Mouse (Mus musculus) liver, postnatal 0 days (tissue): ENCODE measurements around the gene Nectin1. TPM values are rescaled to one million over a fixed set of nuclear protein-coding genes. Genes with fewer than 3 reads are reported as not detected.

ENCODE experiments used
- ATAC-seq: fragments of 200-750 bp; cut with Nextera tagmentation; 2 replicates; pipeline ENCODE4 v1.8.0; 2017; ENCODE audit warnings: mild to moderate bottlenecking, moderate library complexity
- DNase-seq: peaks from one replicate; pipeline ENCODE4 v3.0.0-alpha.2; 2016
- H3K27ac ChIP-seq: fragments of 300-500 bp; sonication (generic); 2 replicates; pipeline ENCODE4 v1.5.1; 2014; ENCODE audit warnings: antibody characterized with exemption, moderate library complexity, mild to moderate bottlenecking, low read depth
- H3K27me3 ChIP-seq: fragments of 300-500 bp; sonication (generic); 2 replicates; pipeline ENCODE4 v1.6.1; 2014; ENCODE audit warnings: low read length, control low read depth, mixed read lengths; ENCODE audit not compliant: insufficient read depth
- H3K36me3 ChIP-seq: fragments of 300-500 bp; sonication (generic); replicated peaks from 2 replicates; pipeline ENCODE4 v1.6.1; 2014; ENCODE audit warnings: mild to moderate bottlenecking, control low read depth, low read length, moderate library complexity, mixed read lengths; ENCODE audit not compliant: insufficient read depth
- H3K4me1 ChIP-seq: fragments of 300-500 bp; sonication (generic); 2 replicates; pipeline ENCODE4 v1.6.1; 2014; ENCODE audit warnings: antibody characterized with exemption, mild to moderate bottlenecking, control low read depth; ENCODE audit not compliant: insufficient read depth
- H3K4me2 ChIP-seq: fragments of 300-500 bp; sonication (generic); 2 replicates; pipeline ENCODE4 v1.6.1; 2014; ENCODE audit warnings: low read depth, mild to moderate bottlenecking, low read length, moderate library complexity, mixed read lengths
- H3K4me3 ChIP-seq: fragments of 300-500 bp; sonication (generic); 2 replicates; pipeline ENCODE4 v1.5.1; 2014; ENCODE audit warnings: low read depth, low read length
- H3K9ac ChIP-seq: fragments of 300-500 bp; sonication (generic); replicated peaks from 2 replicates; pipeline ENCODE4 v1.6.1; 2014; ENCODE audit warnings: mild to moderate bottlenecking, moderate library complexity
- H3K9me3 ChIP-seq: fragments of 300-500 bp; sonication (generic); 2 replicates; pipeline ENCODE4 v1.6.1; 2016; ENCODE audit warnings: mild to moderate bottlenecking, control low read depth, low read length, mixed read lengths
- CTCF ChIP-seq: sonication (generic); IDR thresholded peaks from 2 replicates; pipeline ENCODE4 v1.5.1; 2016; ENCODE audit warnings: antibody characterized with exemption, low read depth
- EP300 ChIP-seq: IDR thresholded peaks from 2 replicates; pipeline ENCODE4 v1.6.1; 2016; ENCODE audit warnings: antibody characterized with exemption, low read depth, mild to moderate bottlenecking
- WGBS: fragments of 180-500 bp; shearing (Covaris S2); extraction: QIAGEN DNeasy Blood & Tissue Kit; methylation state at CpG from one replicate; pipeline ENCODE4 v1.1.7; 2014; ENCODE audit not compliant: insufficient replicate concordance; 5-methylcytosine and 5-hydroxymethylcytosine counted together
- polyA plus RNA-seq: library from polyadenylated mRNA; unstranded; fragments of >200 nt; fragmentation: Nextera tagmentation; extraction: Ambion mirVana; gene quantifications from 2 replicates; pipeline ENCODE4 v1.2.1, GENCODE M21; 2015

Gene Nectin1
- polyA plus RNA-seq, 1 experiment from 2014 or later, result 4.0 TPM

DNA sequence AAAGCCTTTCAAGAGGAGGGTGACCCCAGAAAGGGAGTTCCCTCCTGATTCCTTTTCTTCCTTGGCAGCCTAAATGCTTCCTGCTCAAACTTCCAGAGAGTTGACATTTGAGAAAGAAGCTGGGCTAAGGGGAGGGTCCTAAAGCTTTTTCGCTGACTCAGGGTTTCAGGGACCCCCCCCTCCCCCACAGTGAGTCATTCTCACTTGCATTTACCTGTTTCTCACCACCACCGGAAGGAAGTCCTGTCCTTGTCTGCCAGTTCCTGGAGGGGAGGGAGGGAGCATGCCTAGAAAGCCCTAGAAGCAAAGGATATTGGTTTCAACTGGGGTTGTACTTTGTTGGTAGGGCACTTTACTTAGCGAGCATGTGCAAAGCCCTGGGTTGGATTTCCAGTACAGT lies 40.2 kb downstream of the Nectin1 start:
- Histone ChIP-seq H3K27ac (no peak overlapping the region), H3K9ac (no peak overlapping the region), H3K36me3 (no peaks in the 10 kb centered on the region), H3K27me3 (no peaks in the 10 kb centered on the region), H3K4me2 (no peak overlapping the region), H3K4me1 (no peaks in the 10 kb centered on the region), H3K4me3 (no peak overlapping the region), H3K9me3 (no peaks in the 10 kb centered on the region)
- no peak for ATAC-seq
- DNase-seq, result no peak
- TF ChIP-seq CTCF, result no peak
- TF ChIP-seq EP300, result no peak
- WGBS, result 50% methylated on average over 3 of the region's 3 CpGs

GRCm38 (mm10) chr9:43784841-43785240 lies 41.1 kb downstream of the Nectin1 start:
- Histone ChIP-seq H3K4me1 (no peaks in the 10 kb centered on the region), H3K4me2 (no peak overlapping the region), H3K27me3 (no peaks in the 10 kb centered on the region), H3K36me3 (no peaks in the 10 kb centered on the region), H3K9ac (no peak overlapping the region), H3K27ac (no peak overlapping the region), H3K4me3 (no peak overlapping the region), H3K9me3 (no peaks in the 10 kb centered on the region)
- no peak for DNase-seq
- ATAC-seq, result no peak
- no peak for TF ChIP-seq EP300
- TF ChIP-seq CTCF, result no peak
- 60% methylated on average over 13 of the region's 13 CpGs for WGBS

DNA sequence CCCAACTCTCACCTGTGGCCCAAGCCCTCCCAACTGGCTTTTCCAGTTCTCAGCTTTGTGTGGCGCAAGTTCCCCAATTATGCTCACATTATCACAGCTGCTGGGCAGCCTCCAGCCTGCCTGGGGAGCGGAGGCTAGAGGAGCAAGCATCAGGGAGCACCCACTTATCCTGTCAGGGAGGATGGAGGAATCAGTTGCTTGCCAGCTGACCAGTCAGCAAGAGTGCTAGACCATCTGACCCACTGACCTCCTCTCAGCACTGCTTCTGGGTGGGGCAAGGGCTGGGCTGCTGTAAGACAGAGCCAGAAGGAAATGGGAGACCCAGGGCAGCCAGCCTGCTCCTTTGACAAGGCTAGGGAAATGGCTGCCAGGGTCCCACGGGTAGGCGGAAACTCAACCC lies 43.8 kb downstream of the Nectin1 start:
- H3K4me3 ChIP-seq, result no peak overlapping the region
- H3K36me3 ChIP-seq, result no peaks in the 10 kb centered on the region
- H3K4me2 ChIP-seq, result no peak overlapping the region
- H3K9me3 ChIP-seq, result no peaks in the 10 kb centered on the region
- DNase-seq, result no peak
- no peaks in the 10 kb centered on the region for H3K27me3 ChIP-seq
- no peak for ATAC-seq
- H3K4me1 ChIP-seq, result no peaks in the 10 kb centered on the region
- 64% methylated on average over 4 of the region's 4 CpGs for WGBS
- H3K27ac ChIP-seq, result no peak overlapping the region
- H3K9ac ChIP-seq, result no peak overlapping the region
- TF ChIP-seq CTCF (no peak), EP300 (no peak)

GRCm38 (mm10) chr9:43792681-43793080 lies 48.9 kb downstream of the Nectin1 start:
- Histone ChIP-seq H3K4me3 (no peak overlapping the region), H3K27ac (no peak overlapping the region), H3K27me3 (no peaks in the 10 kb centered on the region), H3K36me3 (peaks cover 4% of the 10 kb centered on the region; the same call in 1 of the 2 replicates), H3K4me1 (no peaks in the 10 kb centered on the region), H3K4me2 (no peak overlapping the region), H3K9me3 (no peaks in the 10 kb centered on the region), H3K9ac (no peak overlapping the region)
- DNase-seq (no peak), ATAC-seq (no peak)
- WGBS, result 82% methylated on average over 9 of the region's 9 CpGs
- no peak for TF ChIP-seq CTCF
- TF ChIP-seq EP300, result no peak

GRCm38 (mm10) chr9:43793411-43793810 lies 49.6 kb downstream of the Nectin1 start:
- TF ChIP-seq EP300 (no peak), CTCF (no peak)
- Histone ChIP-seq H3K36me3 (peaks cover 4% of the 10 kb centered on the region; the same call in 1 of the 2 replicates), H3K4me2 (no peak overlapping the region), H3K9ac (no peak overlapping the region), H3K9me3 (no peaks in the 10 kb centered on the region), H3K4me1 (no peaks in the 10 kb centered on the region), H3K4me3 (no peak overlapping the region), H3K27me3 (no peaks in the 10 kb centered on the region), H3K27ac (no peak overlapping the region)
- WGBS, result 56% methylated on average over 3 of the region's 3 CpGs
- ATAC-seq (no peak), DNase-seq (no peak)

DNA sequence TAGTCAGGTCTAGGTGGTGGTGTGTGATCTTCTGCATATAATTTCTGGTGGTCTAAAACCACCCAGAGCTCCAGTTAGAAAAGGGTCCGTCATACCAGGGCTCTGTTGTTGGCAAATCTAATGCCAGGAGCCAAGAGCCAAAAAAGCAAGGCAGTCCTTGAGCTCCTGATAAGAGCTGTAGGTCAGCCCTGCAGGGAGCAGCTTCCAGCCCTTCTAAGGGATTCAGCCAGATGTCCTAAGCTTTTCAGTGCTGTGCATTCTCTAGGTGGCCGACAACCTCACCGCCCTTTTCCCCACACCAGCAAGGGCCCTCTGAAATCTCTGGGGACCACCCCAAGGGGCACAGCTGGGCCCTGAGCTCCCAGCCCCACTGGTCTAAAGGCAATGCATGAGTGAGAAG lies 52.2 kb downstream of the Nectin1 start:
- no peak for DNase-seq
- H3K27ac ChIP-seq, result no peak overlapping the region

More for the DNA sequence above, 52.2 kb downstream of the Nectin1 start:
- Histone ChIP-seq H3K9me3 (no peaks in the 10 kb centered on the region), H3K27me3 (no peaks in the 10 kb centered on the region), H3K9ac (no peak overlapping the region), H3K4me3 (no peak overlapping the region), H3K4me1 (no peaks in the 10 kb centered on the region), H3K4me2 (no peak overlapping the region), H3K36me3 (peaks cover 4% of the 10 kb centered on the region; the same call in 1 of the 2 replicates)
- ATAC-seq, result no peak
- 85% methylated on average over 3 of the region's 3 CpGs for WGBS
- TF ChIP-seq CTCF (no peak), EP300 (no peak)
